Mouse (Mus musculus) urinary bladder, adult 18-20 months (tissue): ENCODE data around the gene Tap2.

Experiments used
- DNase-seq, 2 experiments: peaks; one replicate each; pipeline ENCODE4 v3.0.0; 2022; ENCODE audit warnings: low spot score in 2 of 2, mixed read lengths in 2 of 2

Gene Tap2

GRCm38 (mm10) chr17:34203444-34203843 is at the start of gene Tap2:
Gene Tap2 (plus strand): TSS chr17:34203527.
- DNase-seq: no peak

- no peak for DNase-seq
These were observed 47.8 kb upstream of the Tap2 start for GRCm38 (mm10) chr17:34155534-34155933.

- no peak for DNase-seq
These were observed 39.0 kb upstream of the Tap2 start for GRCm38 (mm10) chr17:34164202-34164895.

GRCm38 (mm10) chr17:34165033-34165730 is 38.1 kb upstream of the Tap2 start:
- DNase-seq: no peak

- no peak for DNase-seq
These were observed 34.0 kb upstream of the Tap2 start for GRCm38 (mm10) chr17:34169279-34169678.

- DNase-seq: no peak
These were observed 32.8 kb upstream of the Tap2 start for GRCm38 (mm10) chr17:34170487-34170876.

GRCm38 (mm10) chr17:34170877-34171498 is 32.3 kb upstream of the Tap2 start:
- peak; percentile 61 to 71 for DNase-seq

- no peak for DNase-seq
These were observed 30.8 kb upstream of the Tap2 start for GRCm38 (mm10) chr17:34172528-34172927.

GRCm38 (mm10) chr17:34174075-34174474 is 29.3 kb upstream of the Tap2 start:
- DNase-seq: no peak

GRCm38 (mm10) chr17:34177179-34177578 is 26.1 kb upstream of the Tap2 start:
- no peak for DNase-seq

- DNase-seq: no peak
These were observed 24.3 kb upstream of the Tap2 start for GRCm38 (mm10) chr17:34179019-34179418.

- DNase-seq: no peak
These were observed 23.1 kb upstream of the Tap2 start for GRCm38 (mm10) chr17:34179913-34180859.

- no peak for DNase-seq
These were observed 19.6 kb upstream of the Tap2 start for GRCm38 (mm10) chr17:34183564-34184219.

- DNase-seq: no peak
These were observed 17.8 kb upstream of the Tap2 start for GRCm38 (mm10) chr17:34185526-34185925.

- no peak for DNase-seq
These were observed 16.5 kb upstream of the Tap2 start for GRCm38 (mm10) chr17:34186885-34187260.

- DNase-seq: peak; percentile 97 to 99
These were observed 15.9 kb upstream of the Tap2 start, which contains the start of the genes Tap1 and Psmb9 for GRCm38 (mm10) chr17:34187261-34187916. Gene Tap1 (plus strand): TSS chr17:34187553. Gene Psmb9 (minus strand): TSS chr17:34187764.

- peak; percentile 31 to 64 for DNase-seq
These were observed 15.3 kb upstream of the Tap2 start for GRCm38 (mm10) chr17:34188010-34188409.

- no peak for DNase-seq
These were observed 14.3 kb upstream of the Tap2 start for GRCm38 (mm10) chr17:34188986-34189385.

GRCm38 (mm10) chr17:34192852-34193251 is 10.5 kb upstream of the Tap2 start:
- DNase-seq: peak in 1 of 2 experiments; percentile 24

- no peak for DNase-seq
These were observed 9.9 kb upstream of the Tap2 start for GRCm38 (mm10) chr17:34193468-34193867.

- DNase-seq: no peak
These were observed 8.6 kb upstream of the Tap2 start for GRCm38 (mm10) chr17:34194723-34195122.
